Mouse (Mus musculus): Measurements from ENCODE around the gene Iqsec1.
"Not testable (repeated sequence)": the region's sequence is repeated elsewhere in the genome, so short reads cannot be mapped to it uniquely, and the experiment has no call there.

The Iqsec1 gene

GRCm38 (mm10) chr6:90644965-90645364 is 343.5 kb downstream of the Iqsec1 start:
- DNase-seq = no peak

GRCm38 (mm10) chr6:90643057-90643456 is 345.4 kb downstream of the Iqsec1 start:
- DNase-seq = no peak

- DNase-seq = no peak
These were observed 352.9 kb downstream of the Iqsec1 start for GRCm38 (mm10) chr6:90635611-90636010.

GRCm38 (mm10) chr6:90635081-90635480 is 353.4 kb downstream of the Iqsec1 start:
- no peak for DNase-seq

GRCm38 (mm10) chr6:90632526-90632925 is 356.0 kb downstream of the Iqsec1 start:
- not testable (repeated sequence) for DNase-seq

- DNase-seq = no peak
These were observed 358.1 kb downstream of the Iqsec1 start for GRCm38 (mm10) chr6:90630427-90630826.

GRCm38 (mm10) chr6:90629506-90629905 is 359.0 kb downstream of the Iqsec1 start:
- DNase-seq = no peak

GRCm38 (mm10) chr6:90627556-90627955 is 360.9 kb downstream of the Iqsec1 start:
- no peak for DNase-seq

GRCm38 (mm10) chr6:90625207-90625994 is 363.1 kb downstream of the Iqsec1 start:
- no peak for DNase-seq

GRCm38 (mm10) chr6:90624733-90625132 is 363.8 kb downstream of the Iqsec1 start:
- no peak for DNase-seq

- no peak for DNase-seq
These were observed 364.3 kb downstream of the Iqsec1 start for GRCm38 (mm10) chr6:90624184-90624583.

- DNase-seq = no peak
These were observed 365.0 kb downstream of the Iqsec1 start for GRCm38 (mm10) chr6:90623456-90623836.

- no peak for DNase-seq
These were observed 365.6 kb downstream of the Iqsec1 start for GRCm38 (mm10) chr6:90622758-90623455.

GRCm38 (mm10) chr6:90621584-90621890 is 366.9 kb downstream of the Iqsec1 start:
- DNase-seq = no peak

GRCm38 (mm10) chr6:90620791-90621583 is 367.5 kb downstream of the Iqsec1 start:
- DNase-seq = no peak

GRCm38 (mm10) chr6:90619936-90620335 is 368.5 kb downstream of the Iqsec1 start:
- no peak for DNase-seq

GRCm38 (mm10) chr6:90618821-90619636 is 369.5 kb downstream of the Iqsec1 start:
- no peak for DNase-seq

- no peak for DNase-seq
These were observed 370.2 kb downstream of the Iqsec1 start for GRCm38 (mm10) chr6:90618274-90618673.

GRCm38 (mm10) chr6:90616481-90616880 is 372.0 kb downstream of the Iqsec1 start:
- DNase-seq = no peak

- no peak for DNase-seq
These were observed 372.5 kb downstream of the Iqsec1 start for GRCm38 (mm10) chr6:90615991-90616390.

GRCm38 (mm10) chr6:90615362-90615761 is 373.1 kb downstream of the Iqsec1 start:
- no peak for DNase-seq

- DNase-seq = no peak
These were observed 375.2 kb downstream of the Iqsec1 start for GRCm38 (mm10) chr6:90613277-90613676.

- no peak for DNase-seq
These were observed 378.2 kb downstream of the Iqsec1 start for GRCm38 (mm10) chr6:90610248-90610647.

Data from right cerebral cortex, postnatal 4 days (tissue).